Mouse (Mus musculus): ENCODE measurements around the gene Kdm1b.

The Kdm1b gene

GRCm38 (mm10) chr13:47112924-47113323, 69.6 kb downstream of the Kdm1b start:
- DNase-seq: no peak

- DNase-seq: no peak
Measured at GRCm38 (mm10) chr13:47116000-47116399, 72.7 kb downstream of the Kdm1b start.

- no peak for DNase-seq
Measured at GRCm38 (mm10) chr13:47121333-47121889, 78.1 kb downstream of the Kdm1b start.

DNA sequence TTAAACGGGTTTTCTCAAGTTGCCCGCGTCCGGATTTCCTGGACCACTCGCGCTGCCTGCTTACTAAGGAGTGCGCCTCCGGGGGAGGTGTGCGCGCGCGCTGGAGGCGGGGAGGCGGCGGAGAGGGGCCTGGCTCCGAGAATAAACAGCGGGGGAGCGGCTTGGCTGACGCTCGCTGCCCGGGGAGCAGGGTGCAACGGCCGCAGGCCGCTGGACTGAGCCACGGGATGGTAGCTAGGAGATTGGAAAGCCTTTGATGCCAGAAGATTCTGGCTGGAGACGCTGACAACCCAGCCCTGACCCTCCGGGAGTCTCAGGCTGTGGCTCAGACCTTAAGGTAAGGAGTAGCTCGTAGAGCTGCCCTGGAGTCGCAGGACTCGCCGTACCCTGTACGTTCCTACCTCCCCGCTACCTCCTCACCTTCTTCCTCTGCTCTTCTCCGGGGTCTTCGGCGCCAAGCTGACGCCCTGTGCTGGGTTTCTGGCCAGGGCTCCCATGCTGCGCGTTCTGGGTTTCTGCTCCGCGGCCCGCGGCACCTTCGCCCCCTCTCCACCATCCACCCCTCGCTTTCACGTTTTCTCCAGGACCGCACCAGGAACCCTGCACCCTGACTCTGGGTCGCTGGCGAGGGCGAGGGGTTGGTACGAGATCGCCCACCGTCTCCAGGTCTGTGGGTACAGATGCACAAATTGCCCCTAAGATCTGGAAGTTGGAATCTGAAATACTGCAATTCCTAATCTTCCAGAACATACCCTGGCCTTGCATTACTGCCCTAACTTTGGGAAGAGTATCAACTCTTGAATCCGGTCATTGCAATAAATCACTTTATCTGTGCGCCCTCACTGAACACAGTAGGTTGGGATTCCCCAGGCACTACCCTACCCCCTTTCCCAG, 79.5 kb downstream of the Kdm1b start, which contains the start of gene Rnf144b:
TSS of gene Rnf144b (plus strand) at position 120 of the 894 bp plus-strand sequence.
- no peak for DNase-seq

GRCm38 (mm10) chr13:47124449-47124848, 81.2 kb downstream of the Kdm1b start:
- no peak for DNase-seq

- DNase-seq: no peak
Measured at GRCm38 (mm10) chr13:47124986-47125385, 81.7 kb downstream of the Kdm1b start.

- DNase-seq: no peak
Measured at GRCm38 (mm10) chr13:47125595-47125994, 82.3 kb downstream of the Kdm1b start.

GRCm38 (mm10) chr13:47129090-47129489, 85.8 kb downstream of the Kdm1b start:
- no peak for DNase-seq

- DNase-seq: no peak
Measured at GRCm38 (mm10) chr13:47133058-47133457, 89.8 kb downstream of the Kdm1b start.

GRCm38 (mm10) chr13:47134836-47135235, 91.5 kb downstream of the Kdm1b start:
- DNase-seq: no peak
